Mouse (Mus musculus) forebrain, embryonic 11.5 days (tissue): ENCODE measurements at regions not wholly inside any gene's neighbourhood (a gene's known extent, or its start where the extent isn't known, plus 50 kb on each side); places are given as distances from the start of the nearest gene placed in this dataset.

Source experiments
- ATAC-seq: fragments of 200-750 bp; cut with Nextera tagmentation; replicated peaks from 2 replicates; pipeline ENCODE4 v1.8.0; 2017; ENCODE audit warnings: moderate TSS enrichment; ENCODE audit not compliant: low FRiP score
- DNase-seq: peaks from one replicate; pipeline ENCODE4 v3.0.0-alpha.2; 2017; ENCODE audit warnings: low spot score
- H3K27ac ChIP-seq: fragments of 300-500 bp; sonication (generic); 2 replicates; pipeline ENCODE4 v1.5.1; 2014; ENCODE audit warnings: low read depth, low read length
- H3K27me3 ChIP-seq: fragments of 300-500 bp; sonication (generic); 2 replicates; pipeline ENCODE4 v1.6.1; 2014; ENCODE audit warnings: mild to moderate bottlenecking, low read length, mixed read lengths; ENCODE audit not compliant: control insufficient read depth, insufficient read depth
- H3K36me3 ChIP-seq: fragments of 300-500 bp; sonication (generic); 2 replicates; pipeline ENCODE4 v1.6.1; 2014; ENCODE audit warnings: mild to moderate bottlenecking, low read length, moderate library complexity, mixed read lengths; ENCODE audit not compliant: control insufficient read depth, insufficient read depth
- H3K4me1 ChIP-seq: fragments of 300-500 bp; sonication (generic); replicated peaks from 2 replicates; pipeline ENCODE4 v1.6.1; 2014; ENCODE audit warnings: low read length, mixed read lengths; ENCODE audit not compliant: control insufficient read depth, insufficient read depth
- H3K4me2 ChIP-seq: fragments of 300-500 bp; sonication (generic); 2 replicates; pipeline ENCODE4 v1.6.1; 2014; ENCODE audit warnings: low read depth, mild to moderate bottlenecking, low read length, moderate library complexity, mixed read lengths; ENCODE audit not compliant: severe bottlenecking
- H3K4me3 ChIP-seq: fragments of 300-500 bp; sonication (generic); 2 replicates; pipeline ENCODE4 v1.5.1; 2014; ENCODE audit warnings: low read depth, low read length
- H3K9ac ChIP-seq: fragments of 300-500 bp; sonication (generic); 2 replicates; pipeline ENCODE4 v1.6.1; 2014; ENCODE audit warnings: low read length
- H3K9me3 ChIP-seq: fragments of 300-500 bp; sonication (generic); 2 replicates; pipeline ENCODE4 v1.6.1; 2016; ENCODE audit warnings: low read length, mixed read lengths; ENCODE audit not compliant: control insufficient read depth
- WGBS: fragments of 180-500 bp; shearing (Covaris S2); extraction: QIAGEN DNeasy Blood & Tissue Kit; methylation state at CpG from one replicate; pipeline ENCODE4 v1.1.7; 2014; 5-methylcytosine and 5-hydroxymethylcytosine counted together

GRCm38 (mm10) chr15:36361522-36362148, 645.9 kb downstream of the Zfp706 start:
- no peak overlapping the region for H3K9ac ChIP-seq
- WGBS: 61% methylated on average over 7 of the region's 7 CpGs
- peaks cover 2% of the 10 kb centered on the region; the same call in 1 of the 2 replicates for H3K4me1 ChIP-seq
- H3K9me3 ChIP-seq: no peaks in the 10 kb centered on the region
- ATAC-seq: no peak
- DNase-seq: no peak
- H3K27me3 ChIP-seq: no peaks in the 10 kb centered on the region
- H3K4me3 ChIP-seq: no peak overlapping the region
- H3K27ac ChIP-seq: no peak overlapping the region
- H3K4me2 ChIP-seq: no peak overlapping the region
- H3K36me3 ChIP-seq: no peaks in the 10 kb centered on the region

DNA sequence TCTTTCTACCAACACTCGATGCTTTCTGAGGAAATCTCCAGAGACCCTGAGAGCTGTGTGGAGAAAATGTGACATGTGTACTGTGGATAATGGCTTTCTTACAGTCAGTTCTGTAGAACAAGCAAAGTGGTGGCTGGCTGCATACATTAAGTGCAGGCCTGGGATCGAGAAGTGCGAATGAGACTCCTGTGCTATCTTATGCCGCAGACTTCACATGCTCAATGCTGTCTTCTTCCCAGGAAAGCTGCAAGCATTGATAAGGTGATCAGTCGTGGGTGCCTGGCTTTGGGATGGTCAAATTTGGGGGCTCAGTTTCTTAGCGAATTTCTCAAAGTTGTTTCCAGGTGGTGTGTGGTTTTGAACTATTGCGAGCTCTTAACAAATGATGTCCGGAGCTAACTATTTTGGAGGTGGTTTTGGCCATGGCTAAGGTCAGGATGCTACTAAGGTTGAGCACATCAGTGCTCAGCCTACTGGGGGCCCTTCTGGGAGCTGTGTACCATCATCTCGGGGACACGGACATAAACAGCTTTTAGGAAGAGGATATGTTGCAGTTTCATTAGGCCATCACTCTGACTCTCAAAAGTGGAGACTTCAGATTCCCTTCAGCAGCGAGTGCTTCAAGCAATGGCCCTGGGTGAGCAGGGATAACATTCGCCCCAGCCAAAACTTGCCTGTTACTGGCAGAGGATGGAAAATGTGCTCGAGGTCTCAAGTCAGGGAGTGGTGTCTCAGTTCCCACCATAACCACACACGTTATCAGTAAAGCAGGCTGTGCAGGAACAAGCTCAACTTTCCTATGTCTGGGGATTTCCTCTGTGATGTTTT, 646.7 kb downstream of the Zfp706 start:
- Histone ChIP-seq H3K4me1 (peaks cover 2% of the 10 kb centered on the region; the same call in 1 of the 2 replicates), H3K27me3 (no peaks in the 10 kb centered on the region), H3K36me3 (no peaks in the 10 kb centered on the region), H3K9ac (no peak overlapping the region), H3K9me3 (no peaks in the 10 kb centered on the region), H3K4me3 (no peak overlapping the region), H3K27ac (no peak overlapping the region), H3K4me2 (no peak overlapping the region)
- ATAC-seq (no peak), DNase-seq (no peak)
- 74% methylated on average over 14 of the region's 14 CpGs for WGBS

- Histone ChIP-seq H3K4me3 (no peak overlapping the region), H3K9ac (no peak overlapping the region), H3K4me1 (no peaks in the 10 kb centered on the region; the same call in 1 of the 2 replicates), H3K9me3 (no peaks in the 10 kb centered on the region), H3K27ac (no peak overlapping the region), H3K4me2 (no peak overlapping the region), H3K36me3 (no peaks in the 10 kb centered on the region), H3K27me3 (no peaks in the 10 kb centered on the region)
- WGBS: 95% methylated on average over 9 of the region's 9 CpGs
- ATAC-seq (no peak), DNase-seq (no peak)
Measured at GRCm38 (mm10) chr15:36355851-36356250, 651.7 kb downstream of the Zfp706 start.

DNA sequence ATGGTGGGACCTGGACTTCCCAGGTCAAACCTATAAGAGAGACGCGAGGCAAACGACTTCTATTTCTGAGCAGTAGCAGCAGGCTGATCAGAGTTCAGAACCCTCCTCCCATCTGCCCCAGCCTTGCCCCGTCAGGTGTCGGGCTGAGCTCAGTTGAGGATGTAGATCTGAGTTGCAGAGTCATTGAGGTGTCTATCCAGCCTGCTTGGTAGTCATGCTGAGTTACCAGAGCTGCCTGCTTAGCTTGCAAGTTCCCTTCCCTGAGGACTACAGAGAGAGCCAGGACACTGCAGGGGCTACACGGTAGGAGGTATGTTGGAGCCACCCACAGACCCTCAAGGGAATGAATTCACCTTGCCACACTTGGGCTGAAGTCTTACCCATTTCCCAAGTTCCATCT, 653.0 kb downstream of the Zfp706 start:
- no peaks in the 10 kb centered on the region for H3K9me3 ChIP-seq
- WGBS: 84% methylated on average over 6 of the region's 6 CpGs
- no peak overlapping the region for H3K4me3 ChIP-seq
- no peak overlapping the region for H3K4me2 ChIP-seq
- no peaks in the 10 kb centered on the region for H3K4me1 ChIP-seq
- ATAC-seq (no peak), DNase-seq (no peak)
- no peaks in the 10 kb centered on the region for H3K27me3 ChIP-seq
- H3K27ac ChIP-seq: no peak overlapping the region
- H3K36me3 ChIP-seq: no peaks in the 10 kb centered on the region
- H3K9ac ChIP-seq: no peak overlapping the region

- 86% methylated on average over 3 of the region's 3 CpGs for WGBS
- Histone ChIP-seq H3K9ac (no peak overlapping the region), H3K9me3 (no peaks in the 10 kb centered on the region), H3K4me1 (no peaks in the 10 kb centered on the region), H3K4me3 (no peak overlapping the region), H3K4me2 (no peak overlapping the region), H3K27me3 (no peaks in the 10 kb centered on the region), H3K36me3 (no peaks in the 10 kb centered on the region), H3K27ac (no peak overlapping the region)
- ATAC-seq (no peak), DNase-seq (no peak)
Measured at GRCm38 (mm10) chr15:36353793-36354192, 653.8 kb downstream of the Zfp706 start.

DNA sequence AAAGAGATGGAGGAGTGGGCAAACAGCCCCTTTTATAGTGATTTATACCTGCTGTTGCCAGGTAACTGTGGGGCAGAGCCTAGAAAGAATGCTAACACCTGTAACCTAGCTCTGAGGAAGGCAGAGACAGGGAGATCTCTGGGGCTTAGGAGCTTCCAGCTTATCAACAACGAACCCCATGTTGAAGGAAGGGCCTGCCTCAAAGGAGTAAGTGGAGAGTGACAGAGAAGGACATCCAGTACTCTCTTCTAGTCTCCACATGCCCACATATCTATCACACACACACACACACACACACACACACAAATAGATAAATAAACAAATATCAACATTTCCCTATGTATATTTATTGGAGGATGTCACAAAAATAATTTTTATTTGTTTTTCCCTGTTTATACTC, 654.6 kb downstream of the Zfp706 start:
- no peak for ATAC-seq
- H3K9ac ChIP-seq: no peak overlapping the region
- H3K4me1 ChIP-seq: no peaks in the 10 kb centered on the region
- no peaks in the 10 kb centered on the region for H3K27me3 ChIP-seq
- no peak overlapping the region for H3K27ac ChIP-seq
- H3K4me2 ChIP-seq: no peak overlapping the region
- WGBS: 73% methylated on average over 1 of the region's 1 CpGs
- no peaks in the 10 kb centered on the region for H3K36me3 ChIP-seq
- H3K4me3 ChIP-seq: no peak overlapping the region
- DNase-seq: no peak
- no peaks in the 10 kb centered on the region for H3K9me3 ChIP-seq

GRCm38 (mm10) chr15:36351693-36352092, 655.9 kb downstream of the Zfp706 start:
- Histone ChIP-seq H3K9me3 (no peaks in the 10 kb centered on the region), H3K4me3 (no peak overlapping the region), H3K27me3 (no peaks in the 10 kb centered on the region), H3K9ac (no peak overlapping the region), H3K4me2 (no peak overlapping the region), H3K4me1 (no peaks in the 10 kb centered on the region), H3K27ac (no peak overlapping the region), H3K36me3 (no peaks in the 10 kb centered on the region)
- ATAC-seq (no peak), DNase-seq (no peak)
- WGBS: 54% methylated on average over 3 of the region's 3 CpGs

DNA sequence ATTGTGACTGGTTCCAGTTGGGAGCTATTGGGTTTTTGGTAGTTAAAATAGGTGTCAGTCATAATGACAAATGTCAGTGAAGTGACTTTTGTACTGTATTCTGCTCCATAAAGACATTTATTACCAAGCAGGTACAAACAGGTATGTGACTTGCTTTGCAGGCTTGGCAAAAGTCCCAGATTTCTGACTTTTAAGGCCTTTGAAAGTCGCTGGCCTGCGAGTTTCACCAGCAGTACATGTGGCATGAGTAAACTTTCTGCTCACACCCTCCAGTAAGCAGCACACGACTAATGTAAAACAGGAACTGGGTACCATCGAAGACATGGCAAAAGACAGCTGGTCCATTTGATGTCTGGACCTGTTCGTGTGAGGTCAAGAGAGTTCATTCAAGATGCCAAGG, 659.2 kb downstream of the Zfp706 start:
- ATAC-seq: no peak
- no peak overlapping the region for H3K4me2 ChIP-seq
- WGBS: 94% methylated on average over 5 of the region's 5 CpGs

More for the DNA sequence above, 659.2 kb downstream of the Zfp706 start:
- H3K4me3 ChIP-seq: no peak overlapping the region
- H3K27ac ChIP-seq: no peak overlapping the region
- no peaks in the 10 kb centered on the region for H3K9me3 ChIP-seq
- H3K36me3 ChIP-seq: no peaks in the 10 kb centered on the region
- H3K27me3 ChIP-seq: no peaks in the 10 kb centered on the region
- no peak for DNase-seq
- no peak overlapping the region for H3K9ac ChIP-seq
- H3K4me1 ChIP-seq: no peaks in the 10 kb centered on the region
